Mouse (Mus musculus): ENCODE results near the gene Mapk6. TPM values are rescaled to one million over a fixed set of nuclear protein-coding genes. Genes with fewer than 3 reads are reported as not detected.

Gene Mapk6
- polyA plus RNA-seq, 1 experiment from 2014 or later, result 43.5 TPM

GRCm38 (mm10) chr9:75393251-75393650 is 16.6 kb downstream of the Mapk6 start:
- Histone ChIP-seq H3K4me3 (ENCODE audit: low read length) (no peak overlapping the region), H3K36me3 (ENCODE audit: control insufficient read depth, insufficient read depth, low read length) (peaks cover 29% of the 10 kb centered on the region), H3K27ac (ENCODE audit: low read length) (no peak overlapping the region), H3K9ac (ENCODE audit: low read depth, low read length) (no peak overlapping the region), H3K9me3 (ENCODE audit: control insufficient read depth, low read length) (no peaks in the 10 kb centered on the region), H3K27me3 (replicated peaks; ENCODE audit: control insufficient read depth, insufficient read depth, low read length) (no peaks in the 10 kb centered on the region), H3K4me1 (ENCODE audit: control insufficient read depth, insufficient read depth, low read length) (peaks cover 3% of the 10 kb centered on the region; the same call in 1 of the 2 replicates), H3K4me2 (ENCODE audit: low read depth, low read length) (no peak overlapping the region)
- WGBS, result 71% methylated on average over 12 of the region's 12 CpGs
- ATAC-seq, result no peak

GRCm38 (mm10) chr9:75385218-75385974 is 24.4 kb downstream of the Mapk6 start:
- H3K4me2 ChIP-seq (ENCODE audit: low read depth, low read length), result no peak overlapping the region
- WGBS, result 81% methylated on average over 9 of the region's 9 CpGs
- ATAC-seq, result no peak

GRCm38 (mm10) chr9:75384337-75384962 is 25.4 kb downstream of the Mapk6 start:
- Histone ChIP-seq H3K4me2 (ENCODE audit: low read depth, low read length) (no peak overlapping the region), H3K4me3 (ENCODE audit: low read length) (no peak overlapping the region), H3K9me3 (ENCODE audit: control insufficient read depth, low read length) (no peaks in the 10 kb centered on the region), H3K27ac (ENCODE audit: low read length) (no peak overlapping the region; the same call in 1 of the 2 replicates), H3K4me1 (ENCODE audit: control insufficient read depth, insufficient read depth, low read length) (no peaks in the 10 kb centered on the region), H3K27me3 (replicated peaks; ENCODE audit: control insufficient read depth, insufficient read depth, low read length) (no peaks in the 10 kb centered on the region), H3K9ac (ENCODE audit: low read depth, low read length) (no peak overlapping the region), H3K36me3 (ENCODE audit: control insufficient read depth, insufficient read depth, low read length) (no peaks in the 10 kb centered on the region)
- WGBS, result 65% methylated on average over 3 of the region's 3 CpGs
- ATAC-seq, result peak; percentile 92

More at GRCm38 (mm10) chr9:75385218-75385974, 24.4 kb downstream of the Mapk6 start:
- Histone ChIP-seq H3K27me3 (replicated peaks; ENCODE audit: control insufficient read depth, insufficient read depth, low read length) (no peaks in the 10 kb centered on the region), H3K4me3 (ENCODE audit: low read length) (no peak overlapping the region), H3K9ac (ENCODE audit: low read depth, low read length) (no peak overlapping the region), H3K9me3 (ENCODE audit: control insufficient read depth, low read length) (no peaks in the 10 kb centered on the region), H3K27ac (ENCODE audit: low read length) (no peak overlapping the region; the same call in 1 of the 2 replicates), H3K36me3 (ENCODE audit: control insufficient read depth, insufficient read depth, low read length) (no peaks in the 10 kb centered on the region), H3K4me1 (ENCODE audit: control insufficient read depth, insufficient read depth, low read length) (no peaks in the 10 kb centered on the region)

GRCm38 (mm10) chr9:75383785-75384184 is 26.0 kb downstream of the Mapk6 start:
- H3K36me3 ChIP-seq (ENCODE audit: control insufficient read depth, insufficient read depth, low read length), result no peaks in the 10 kb centered on the region
- no peak overlapping the region for H3K4me3 ChIP-seq (ENCODE audit: low read length)
- H3K9me3 ChIP-seq (ENCODE audit: control insufficient read depth, low read length), result no peaks in the 10 kb centered on the region
- WGBS, result 84% methylated on average over 9 of the region's 9 CpGs
- H3K4me2 ChIP-seq (ENCODE audit: low read depth, low read length), result no peak overlapping the region
- no peak overlapping the region for H3K27ac ChIP-seq (ENCODE audit: low read length)
- no peaks in the 10 kb centered on the region for H3K27me3 ChIP-seq (replicated peaks; ENCODE audit: control insufficient read depth, insufficient read depth, low read length)
- no peak overlapping the region for H3K9ac ChIP-seq (ENCODE audit: low read depth, low read length)
- no peaks in the 10 kb centered on the region for H3K4me1 ChIP-seq (ENCODE audit: control insufficient read depth, insufficient read depth, low read length)
- no peak for ATAC-seq

GRCm38 (mm10) chr9:75382825-75383224 is 27.0 kb downstream of the Mapk6 start:
- no peaks in the 10 kb centered on the region for H3K9me3 ChIP-seq (ENCODE audit: control insufficient read depth, low read length)
- no peak overlapping the region for H3K9ac ChIP-seq (ENCODE audit: low read depth, low read length)
- no peaks in the 10 kb centered on the region for H3K36me3 ChIP-seq (ENCODE audit: control insufficient read depth, insufficient read depth, low read length)
- no peak overlapping the region for H3K4me3 ChIP-seq (ENCODE audit: low read length)
- no peak overlapping the region for H3K27ac ChIP-seq (ENCODE audit: low read length)
- ATAC-seq, result no peak
- H3K27me3 ChIP-seq (replicated peaks; ENCODE audit: control insufficient read depth, insufficient read depth, low read length), result no peaks in the 10 kb centered on the region
- H3K4me2 ChIP-seq (ENCODE audit: low read depth, low read length), result no peak overlapping the region
- 89% methylated on average over 14 of the region's 14 CpGs for WGBS
- H3K4me1 ChIP-seq (ENCODE audit: control insufficient read depth, insufficient read depth, low read length), result no peaks in the 10 kb centered on the region

GRCm38 (mm10) chr9:75378774-75379173 is 31.0 kb downstream of the Mapk6 start:
- Histone ChIP-seq H3K27ac (ENCODE audit: low read length) (no peak overlapping the region), H3K9ac (ENCODE audit: low read depth, low read length) (no peak overlapping the region), H3K4me2 (ENCODE audit: low read depth, low read length) (no peak overlapping the region), H3K9me3 (ENCODE audit: control insufficient read depth, low read length) (no peaks in the 10 kb centered on the region), H3K4me3 (ENCODE audit: low read length) (no peak overlapping the region), H3K4me1 (ENCODE audit: control insufficient read depth, insufficient read depth, low read length) (no peaks in the 10 kb centered on the region), H3K36me3 (ENCODE audit: control insufficient read depth, insufficient read depth, low read length) (no peaks in the 10 kb centered on the region), H3K27me3 (replicated peaks; ENCODE audit: control insufficient read depth, insufficient read depth, low read length) (no peaks in the 10 kb centered on the region)
- no peak for ATAC-seq
- WGBS, result 75% methylated on average over 2 of the region's 2 CpGs

GRCm38 (mm10) chr9:75376428-75376827 is 33.4 kb downstream of the Mapk6 start:
- Histone ChIP-seq H3K4me3 (ENCODE audit: low read length) (no peak overlapping the region), H3K4me1 (ENCODE audit: control insufficient read depth, insufficient read depth, low read length) (no peaks in the 10 kb centered on the region), H3K9me3 (ENCODE audit: control insufficient read depth, low read length) (no peaks in the 10 kb centered on the region), H3K9ac (ENCODE audit: low read depth, low read length) (no peak overlapping the region), H3K27me3 (replicated peaks; ENCODE audit: control insufficient read depth, insufficient read depth, low read length) (no peaks in the 10 kb centered on the region), H3K36me3 (ENCODE audit: control insufficient read depth, insufficient read depth, low read length) (no peaks in the 10 kb centered on the region), H3K4me2 (ENCODE audit: low read depth, low read length) (no peak overlapping the region), H3K27ac (ENCODE audit: low read length) (no peak overlapping the region)
- ATAC-seq, result no peak
- WGBS, result 67% methylated on average over 1 of the region's 1 CpGs

- ATAC-seq, result no peak
- WGBS, result 96% methylated on average over 9 of the region's 9 CpGs
- H3K27ac ChIP-seq (ENCODE audit: low read length), result no peak overlapping the region
Observed at GRCm38 (mm10) chr9:75375606-75376005, 34.2 kb downstream of the Mapk6 start.

GRCm38 (mm10) chr9:75368779-75369178 is 41.0 kb downstream of the Mapk6 start:
- H3K4me1 ChIP-seq (ENCODE audit: control insufficient read depth, insufficient read depth, low read length), result no peaks in the 10 kb centered on the region
- H3K4me2 ChIP-seq (ENCODE audit: low read depth, low read length), result no peak overlapping the region
- H3K27me3 ChIP-seq (replicated peaks; ENCODE audit: control insufficient read depth, insufficient read depth, low read length), result no peaks in the 10 kb centered on the region
- H3K4me3 ChIP-seq (ENCODE audit: low read length), result no peak overlapping the region
- ATAC-seq, result no peak
- WGBS, result 66% methylated on average over 3 of the region's 3 CpGs
- H3K36me3 ChIP-seq (ENCODE audit: control insufficient read depth, insufficient read depth, low read length), result no peaks in the 10 kb centered on the region
- H3K27ac ChIP-seq (ENCODE audit: low read length), result no peak overlapping the region
- no peak overlapping the region for H3K9ac ChIP-seq (ENCODE audit: low read depth, low read length)
- no peaks in the 10 kb centered on the region for H3K9me3 ChIP-seq (ENCODE audit: control insufficient read depth, low read length)

More at GRCm38 (mm10) chr9:75375606-75376005, 34.2 kb downstream of the Mapk6 start:
- no peak overlapping the region for H3K4me2 ChIP-seq (ENCODE audit: low read depth, low read length)
- H3K9me3 ChIP-seq (ENCODE audit: control insufficient read depth, low read length), result no peaks in the 10 kb centered on the region
- H3K4me3 ChIP-seq (ENCODE audit: low read length), result no peak overlapping the region
- no peaks in the 10 kb centered on the region for H3K27me3 ChIP-seq (replicated peaks; ENCODE audit: control insufficient read depth, insufficient read depth, low read length)
- H3K4me1 ChIP-seq (ENCODE audit: control insufficient read depth, insufficient read depth, low read length), result no peaks in the 10 kb centered on the region
- H3K36me3 ChIP-seq (ENCODE audit: control insufficient read depth, insufficient read depth, low read length), result no peaks in the 10 kb centered on the region
- no peak overlapping the region for H3K9ac ChIP-seq (ENCODE audit: low read depth, low read length)

All from intestine, embryonic 16.5 days (tissue).